Mouse (Mus musculus) erythroblast, embryonic 14.5 days (primary cell): ENCODE results near the gene Nfatc2ip.

Experiments
- GATA1 ChIP-seq: IDR thresholded peaks from 2 replicates; pipeline ENCODE4 v1.6.1; 2012; ENCODE audit warnings: low read length, inconsistent platforms, mixed read lengths
- TAL1 ChIP-seq: IDR thresholded peaks from 3 replicates; pipeline ENCODE4 v1.6.1; 2012; ENCODE audit warnings: low read length, inconsistent platforms, mixed read lengths

GRCm38 (mm10) chr7:126369393-126369792 is 27.1 kb downstream of the Nfatc2ip start, which contains the start of gene Lat:
- TF ChIP-seq GATA1 (no peak), TAL1 (no peak)
